34 mouse cellular contexts compared by ENCODE assay signal in genomic region chr15:77387462-77387861, GRCm38 (mm10). TPM values are rescaled to one million over a fixed set of nuclear protein-coding genes. Genes with fewer than 3 reads are reported as not detected.
DNase-seq lines count a peak whose midpoint lies in the region; ATAC-seq lines count a peak whose summit lies in the region.
"Had no signal": no experiment of that assay in that cellular context is flagged by ENCODE, and none has a peak within 500 bp of the region (broad histone marks: within the 10 kb centered on the region; RNA-seq: fewer than 3 reads in every experiment).

No protein-coding gene starts in this region.

- no peaks in the 10 kb centered on the region for H3K36me3 ChIP-seq in midbrain, embryonic 11.5 days (ENCODE audit: control insufficient read depth, insufficient read depth, low read length)
- H3K36me3 ChIP-seq in midbrain, embryonic 10.5 days, result no peaks in the 10 kb centered on the region
- H3K36me3 ChIP-seq: embryonic facial prominence, embryonic 12.5 days; G1E; heart, embryonic 13.5 days; limb, embryonic 13.5 days; midbrain, embryonic 12.5 days had no signal

- no peaks in the 10 kb centered on the region for H3K27me3 ChIP-seq in midbrain, embryonic 11.5 days (ENCODE audit: control insufficient read depth, insufficient read depth, low read length)
- H3K27me3 ChIP-seq in midbrain, embryonic 10.5 days (ENCODE audit: low read depth, poor library complexity, severe bottlenecking), result no peaks in the 10 kb centered on the region
- H3K27me3 ChIP-seq: embryonic facial prominence, embryonic 12.5 days; limb, embryonic 13.5 days; midbrain, embryonic 12.5 days had no signal

- no peak overlapping the region for H3K4me2 ChIP-seq in midbrain, embryonic 11.5 days
- H3K4me2 ChIP-seq: embryonic facial prominence, embryonic 12.5 days; heart, embryonic 13.5 days; limb, embryonic 13.5 days; midbrain, embryonic 12.5 days had no signal

- no peak for ATAC-seq in midbrain, embryonic 11.5 days (ENCODE audit: low FRiP score)
- no peak for ATAC-seq in activated CD4-positive, CD25-positive, alpha-beta regulatory T cell, adult 4 months
- ATAC-seq: forebrain, postnatal 0 days; hindbrain, postnatal 0 days; Patski had no signal

- H3K9me3 ChIP-seq in midbrain, embryonic 11.5 days (ENCODE audit: control insufficient read depth, low read length), result no peaks in the 10 kb centered on the region
- H3K9me3 ChIP-seq in midbrain, embryonic 10.5 days (replicated peaks), result no peaks in the 10 kb centered on the region
- H3K9me3 ChIP-seq: embryonic facial prominence, embryonic 12.5 days; G1E; heart, embryonic 13.5 days; limb, embryonic 13.5 days; midbrain, embryonic 12.5 days had no signal

- no peak overlapping the region for H3K9ac ChIP-seq in midbrain, embryonic 11.5 days (ENCODE audit: low read length)
- H3K9ac ChIP-seq: embryonic facial prominence, embryonic 12.5 days; forebrain, postnatal 0 days; heart, embryonic 13.5 days; limb, embryonic 13.5 days; midbrain, embryonic 12.5 days had no signal

- no peaks in the 10 kb centered on the region for H3K4me1 ChIP-seq in midbrain, embryonic 11.5 days (ENCODE audit: control insufficient read depth, insufficient read depth, low read length)
- H3K4me1 ChIP-seq in midbrain, embryonic 10.5 days, result no peaks in the 10 kb centered on the region
- H3K4me1 ChIP-seq: embryonic facial prominence, embryonic 12.5 days; heart, embryonic 13.5 days; limb, embryonic 13.5 days; midbrain, embryonic 12.5 days had no signal

- peak; percentile 54 to 70 for DNase-seq in kidney, adult 8-10 months
- no peak for DNase-seq in kidney, postnatal 4 days
- peak; percentile 77 for DNase-seq in midbrain, embryonic 11.5 days (ENCODE audit: low spot score, missing footprints)
- no peak for DNase-seq in midbrain, embryonic 10.5 days (ENCODE audit: low spot score)
- peak; percentile 59 to 72 for DNase-seq in kidney, postnatal 36 days
- no peak for DNase-seq in adrenal gland, adult 18-20 months (ENCODE audit: low spot score in 2 of 2)
- no peak for DNase-seq in ovary, postnatal 36 days (ENCODE audit: low spot score)
- DNase-seq: adrenal gland, postnatal 10 days; B cell, adult 2 months; cerebellum, adult 2 months; cerebellum, postnatal 25 days; forebrain, postnatal 0 days; gastrocnemius, postnatal 25 days; heart, adult 18-20 months; heart, postnatal 14 days; layer of hippocampus, adult 9-11 months; lung, adult 2 months; retina, postnatal 1 day; right cerebral cortex, postnatal 25 days; thymus, postnatal 36 days had no signal

- 95% methylated on average over 2 of the region's 2 CpGs for WGBS in midbrain, embryonic 11.5 days
- 96% methylated on average over 2 of the region's 2 CpGs for WGBS in midbrain, embryonic 10.5 days

- H3K27ac ChIP-seq in midbrain, embryonic 11.5 days (ENCODE audit: low read depth, low read length), result no peak overlapping the region
- H3K27ac ChIP-seq in midbrain, embryonic 10.5 days (replicated peaks), result no peak overlapping the region
- H3K27ac ChIP-seq: embryonic facial prominence, embryonic 12.5 days; heart, embryonic 13.5 days; hindbrain, postnatal 0 days; limb, embryonic 13.5 days; midbrain, embryonic 12.5 days had no signal

- no peak overlapping the region for H3K4me3 ChIP-seq in midbrain, embryonic 11.5 days (ENCODE audit: low read depth, low read length)
- H3K4me3 ChIP-seq in midbrain, embryonic 10.5 days, result no peak overlapping the region
- H3K4me3 ChIP-seq: embryonic facial prominence, embryonic 12.5 days; heart, embryonic 13.5 days; limb, embryonic 13.5 days; midbrain, embryonic 12.5 days had no signal

RNA-seq across cellular contexts. Expression of gene Apol7a, which starts 11.4 kb away (rescaled TPM):
- polyA plus RNA-seq in midbrain, embryonic 11.5 days (2014; fragmentation: Nextera tagmentation; extraction: Ambion mirVana), result not detected in 2 replicates
- polyA plus RNA-seq in midbrain, embryonic 10.5 days (2016; fragmentation: Nextera tagmentation; extraction: Ambion mirVana), result not detected in 2 replicates
- under 1 TPM in 1 of 2 experiments, not detected in 1; 0.22 TPM for total RNA-seq in adrenal gland, adult 18-20 months (2021)
- polyA plus RNA-seq in activated CD4-positive, CD25-positive, alpha-beta regulatory T cell, adult 4 months (2017; shearing (Covaris generic)), result not detected
- total RNA-seq: CH12.LX; forebrain, postnatal 0 days; hindbrain, postnatal 0 days had no signal
- polyA plus RNA-seq: embryonic facial prominence, embryonic 12.5 days; forebrain, embryonic 11.5 days; forebrain, postnatal 0 days; G1E; hindbrain, embryonic 11.5 days; hindbrain, postnatal 0 days; limb, embryonic 13.5 days; midbrain, embryonic 12.5 days; Patski had no signal

RNA-seq across cellular contexts. Expression of gene Apol9a, which starts 23.5 kb away (rescaled TPM):
- not detected in 2 replicates for polyA plus RNA-seq in midbrain, embryonic 11.5 days (2014; fragmentation: Nextera tagmentation; extraction: Ambion mirVana)
- 0.05 TPM in 1 of 2 replicates, not detected in the other for polyA plus RNA-seq in midbrain, embryonic 10.5 days (2016; fragmentation: Nextera tagmentation; extraction: Ambion mirVana)
- 1 to 10 TPM in 1 of 2 experiments, under 1 TPM in 1; 0.70 to 2.2 TPM for total RNA-seq in adrenal gland, adult 18-20 months (2021)
- 10 to 100 TPM; 11.5 to 12.7 TPM for polyA plus RNA-seq in activated CD4-positive, CD25-positive, alpha-beta regulatory T cell, adult 4 months (2017; shearing (Covaris generic))
- total RNA-seq: CH12.LX; gastrocnemius, postnatal 25 days; left cerebral cortex, adult 18-20 months; left cerebral cortex, postnatal 25 days had no signal
- polyA plus RNA-seq: embryonic facial prominence, embryonic 12.5 days; forebrain, embryonic 11.5 days; G1E; limb, embryonic 13.5 days; midbrain, embryonic 12.5 days; stomach, embryonic 14.5 days had no signal

RNA-seq across cellular contexts. Expression of gene Apol7b, which starts 59.8 kb away (rescaled TPM):
- polyA plus RNA-seq in midbrain, embryonic 11.5 days (2014; fragmentation: Nextera tagmentation; extraction: Ambion mirVana), result not detected in 2 replicates
- not detected in 2 replicates for polyA plus RNA-seq in midbrain, embryonic 10.5 days (2016; fragmentation: Nextera tagmentation; extraction: Ambion mirVana)
- not detected for total RNA-seq in adrenal gland, adult 18-20 months (2021)
- polyA plus RNA-seq in activated CD4-positive, CD25-positive, alpha-beta regulatory T cell, adult 4 months (2017; shearing (Covaris generic)), result under 1 TPM; 0.21 to 0.31 TPM
- total RNA-seq: adrenal gland, postnatal 10 days; CH12.LX; forebrain, postnatal 0 days; G1E; hindbrain, postnatal 0 days had no signal
- polyA plus RNA-seq: cerebellum, adult 2 months; embryonic facial prominence, embryonic 12.5 days; forebrain, embryonic 11.5 days; G1E; heart, embryonic 13.5 days; hindbrain, embryonic 11.5 days; hindbrain, postnatal 0 days; lung, adult 2 months; midbrain, embryonic 12.5 days; Patski; stomach, embryonic 14.5 days had no signal

Comparison
In these comparisons a context has a peak if more than half of its experiments do, and no peak if none do; other contexts are left out.
1. DNase-seq: peak in kidney, adult 8-10 months (2 of 2), midbrain, embryonic 11.5 days (single experiment) and kidney, postnatal 36 days (2 of 2); none in kidney, postnatal 4 days (0 of 2), midbrain, embryonic 10.5 days (single experiment), adrenal gland, adult 18-20 months (0 of 2) and ovary, postnatal 36 days (single experiment).
2. RNA of gene Apol9a, which starts 23.5 kb away (polyA plus RNA-seq): 11.5 to 12.7 TPM in activated CD4-positive, CD25-positive, alpha-beta regulatory T cell, adult 4 months; not detected in midbrain, embryonic 11.5 days and 0.05 TPM in midbrain, embryonic 10.5 days; every median in the first group is over 10 times any median in the second.